Comparison of ENCODE assay signal across 39 mouse cellular contexts in the genomic region with DNA sequence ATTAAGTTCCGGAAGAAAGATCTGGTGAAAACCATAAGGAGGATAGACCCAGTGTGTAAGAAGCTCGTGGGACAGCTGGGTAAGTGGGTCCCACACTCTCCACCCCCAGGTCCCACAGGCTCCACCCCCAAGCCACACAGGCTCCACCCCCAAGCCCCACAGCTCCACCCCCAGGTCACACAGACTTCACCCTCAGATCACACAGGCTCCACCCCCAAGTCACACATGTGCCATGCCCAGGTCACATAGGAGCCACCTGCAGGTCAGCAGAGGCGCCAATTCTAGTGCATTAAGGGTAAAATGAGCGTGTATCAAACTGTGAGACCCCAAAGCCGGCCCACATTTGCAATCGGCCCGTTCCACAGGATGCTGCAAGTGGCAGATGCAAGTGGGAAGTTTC. TPM values are rescaled to one million over a fixed set of nuclear protein-coding genes. Genes with fewer than 3 reads are reported as not detected.
DNase-seq lines count a peak whose midpoint lies in the region; ATAC-seq and TF ChIP-seq lines count a peak whose summit lies in the region.
"Had no signal": no experiment of that assay in that cellular context is flagged by ENCODE, and none has a peak within 500 bp of the region (broad histone marks: within the 10 kb centered on the region; RNA-seq: fewer than 3 reads in every experiment).

No protein-coding gene starts in this region.

- H3K9me3 ChIP-seq in embryonic facial prominence, embryonic 14.5 days (ENCODE audit: control insufficient read depth, low read length) = no peaks in the 10 kb centered on the region
- no peaks in the 10 kb centered on the region for H3K9me3 ChIP-seq in embryonic facial prominence, embryonic 10.5 days
- H3K9me3 ChIP-seq in CH12.LX (replicated peaks; ENCODE audit: low read length) = no peaks in the 10 kb centered on the region
- H3K9me3 ChIP-seq in kidney, embryonic 15.5 days (replicated peaks) = no peaks in the 10 kb centered on the region
- H3K9me3 ChIP-seq in intestine, embryonic 16.5 days (ENCODE audit: control insufficient read depth, low read length) = no peaks in the 10 kb centered on the region
- H3K9me3 ChIP-seq: embryonic facial prominence, embryonic 13.5 days; hindbrain, embryonic 12.5 days; limb, embryonic 12.5 days; liver, embryonic 13.5 days; midbrain, embryonic 15.5 days; neural tube, embryonic 15.5 days had no signal

- WGBS in embryonic facial prominence, embryonic 14.5 days = 70% methylated on average over 7 of the region's 7 CpGs
- 78% methylated on average over 7 of the region's 7 CpGs for WGBS in embryonic facial prominence, embryonic 10.5 days
- 72% methylated on average over 7 of the region's 7 CpGs for WGBS in kidney, embryonic 15.5 days
- 80% methylated on average over 7 of the region's 7 CpGs for whole genome bisulfite sequencing in intestine, embryonic 16.5 days

- H3K79me2 ChIP-seq in CH12.LX (replicated peaks; ENCODE audit: control insufficient read depth, extremely low read depth, insufficient read depth, poor library complexity, severe bottlenecking) = no peaks in the 10 kb centered on the region

- in situ Hi-C loops in CH12.LX (cut with MboI; ENCODE audit: low pct_ligation_motif_present, low pct_unique_long_range_greater_than_20kb, low sequenced_read_pairs) = no loop called here

- H3K9ac ChIP-seq in embryonic facial prominence, embryonic 14.5 days (ENCODE audit: low read depth, low read length) = peak overlapping the region; percentile 19; the same call in 1 of the 2 replicates
- no peak overlapping the region for H3K9ac ChIP-seq in CH12.LX (ENCODE audit: insufficient read depth, low read depth)
- H3K9ac ChIP-seq in kidney, embryonic 15.5 days = no peak overlapping the region
- no peak overlapping the region for H3K9ac ChIP-seq in intestine, embryonic 16.5 days (ENCODE audit: low read depth, low read length)
- H3K9ac ChIP-seq: embryonic facial prominence, embryonic 13.5 days; hindbrain, embryonic 12.5 days; limb, embryonic 12.5 days; liver, embryonic 13.5 days; midbrain, embryonic 15.5 days; neural tube, embryonic 15.5 days had no signal

- no peaks in the 10 kb centered on the region for H3K36me3 ChIP-seq in embryonic facial prominence, embryonic 14.5 days (ENCODE audit: control insufficient read depth, insufficient read depth, low read length)
- H3K36me3 ChIP-seq in embryonic facial prominence, embryonic 10.5 days (replicated peaks) = no peaks in the 10 kb centered on the region
- peaks cover 0 to 29% of the 10 kb centered on the region in 2 experiments for H3K36me3 ChIP-seq in CH12.LX (replicated peaks in 1 of 2; ENCODE audit: control insufficient read depth in 1 of 2, insufficient read depth in 1 of 2, low read length in 1 of 2)
- H3K36me3 ChIP-seq in kidney, embryonic 15.5 days = no peaks in the 10 kb centered on the region
- H3K36me3 ChIP-seq in intestine, embryonic 16.5 days (ENCODE audit: control insufficient read depth, insufficient read depth, low read length) = no peaks in the 10 kb centered on the region
- H3K36me3 ChIP-seq: embryonic facial prominence, embryonic 13.5 days; hindbrain, embryonic 12.5 days; limb, embryonic 12.5 days; liver, embryonic 13.5 days; midbrain, embryonic 15.5 days; neural tube, embryonic 15.5 days had no signal

- no peaks in the 10 kb centered on the region for H3K4me1 ChIP-seq in embryonic facial prominence, embryonic 14.5 days (ENCODE audit: control insufficient read depth, insufficient read depth, low read length)
- peaks cover 13% of the 10 kb centered on the region for H3K4me1 ChIP-seq in embryonic facial prominence, embryonic 10.5 days
- H3K4me1 ChIP-seq in CH12.LX (ENCODE audit: control insufficient read depth in 1 of 2, insufficient read depth in 2 of 2) = peaks cover 6 to 26% of the 10 kb centered on the region in 2 experiments
- H3K4me1 ChIP-seq in kidney, embryonic 15.5 days = peaks cover 10% of the 10 kb centered on the region
- H3K4me1 ChIP-seq in intestine, embryonic 16.5 days (ENCODE audit: control insufficient read depth, insufficient read depth, low read length) = peaks cover 4% of the 10 kb centered on the region; the same call in 1 of the 2 replicates
- H3K4me1 ChIP-seq: liver, embryonic 13.5 days; midbrain, embryonic 15.5 days had no signal

- H3K4me2 ChIP-seq in embryonic facial prominence, embryonic 14.5 days (ENCODE audit: low read depth, low read length) = no peak overlapping the region
- no peak overlapping the region for H3K4me2 ChIP-seq in CH12.LX (ENCODE audit: insufficient read depth, low read depth, poor library complexity, severe bottlenecking)
- no peak overlapping the region for H3K4me2 ChIP-seq in kidney, embryonic 15.5 days
- no peak overlapping the region for H3K4me2 ChIP-seq in intestine, embryonic 16.5 days (ENCODE audit: low read depth, low read length)
- H3K4me2 ChIP-seq: embryonic facial prominence, embryonic 13.5 days; hindbrain, embryonic 12.5 days; limb, embryonic 12.5 days; liver, embryonic 13.5 days; midbrain, embryonic 15.5 days; neural tube, embryonic 15.5 days had no signal

- no peaks in the 10 kb centered on the region for H3K27me3 ChIP-seq in embryonic facial prominence, embryonic 14.5 days (replicated peaks; ENCODE audit: control insufficient read depth, insufficient read depth, low read length)
- H3K27me3 ChIP-seq in embryonic facial prominence, embryonic 10.5 days (replicated peaks; ENCODE audit: low read depth, poor library complexity, severe bottlenecking) = peaks cover 9% of the 10 kb centered on the region; the same call in 1 of the 2 replicates
- no peaks in the 10 kb centered on the region for H3K27me3 ChIP-seq in CH12.LX (replicated peaks)
- no peaks in the 10 kb centered on the region for H3K27me3 ChIP-seq in kidney, embryonic 15.5 days
- no peaks in the 10 kb centered on the region for H3K27me3 ChIP-seq in intestine, embryonic 16.5 days (replicated peaks; ENCODE audit: control insufficient read depth, insufficient read depth, low read length)
- H3K27me3 ChIP-seq: embryonic facial prominence, embryonic 13.5 days; limb, embryonic 12.5 days; liver, embryonic 13.5 days; midbrain, embryonic 15.5 days had no signal

- H3K4me3 ChIP-seq in embryonic facial prominence, embryonic 14.5 days (ENCODE audit: low read depth, low read length) = no peak overlapping the region
- H3K4me3 ChIP-seq in embryonic facial prominence, embryonic 10.5 days = no peak overlapping the region
- no peak overlapping the region for H3K4me3 ChIP-seq in CH12.LX (replicated peaks in 1 of 3; ENCODE audit: low read depth in 2 of 3, low read length in 2 of 3, poor library complexity in 1 of 3)
- no peak overlapping the region for H3K4me3 ChIP-seq in kidney, embryonic 15.5 days (replicated peaks)
- no peak overlapping the region for H3K4me3 ChIP-seq in intestine, embryonic 16.5 days (ENCODE audit: low read length)
- H3K4me3 ChIP-seq: embryonic facial prominence, embryonic 13.5 days; erythroblast, embryonic 14.5 days; hindbrain, embryonic 12.5 days; layer of hippocampus, adult 2 months; left cerebral cortex, adult 2 months; limb, embryonic 12.5 days; liver, embryonic 13.5 days; midbrain, embryonic 15.5 days; neural tube, embryonic 15.5 days had no signal

- DNase-seq in embryonic facial prominence, embryonic 14.5 days (ENCODE audit: low spot score) = no peak
- DNase-seq in embryonic facial prominence, embryonic 10.5 days (ENCODE audit: low spot score) = no peak
- peak; percentile 32 for DNase-seq in 416B (ENCODE audit: low read depth)
- DNase-seq in CH12.LX (ENCODE audit: extremely low read depth) = peak; percentile 54
- peak; percentile 18 for DNase-seq in WW6 (ENCODE audit: low read depth, low spot score)
- DNase-seq in heart, adult 9 months (ENCODE audit: low spot score in 2 of 2) = no peak
- DNase-seq: cerebellum, adult 8-10 months; embryo, embryonic 11 days; heart, postnatal 14 days; kidney, postnatal 36 days; liver, embryonic 13.5 days; lung, adult 2 months; lung, postnatal 10 days; retina, postnatal 1 day; right cerebral cortex, postnatal 14 days; spleen, adult 18-20 months; thymus, adult 18-20 months; thymus, postnatal 36 days had no signal

- ATAC-seq in embryonic facial prominence, embryonic 14.5 days (ENCODE audit: low read depth) = no peak
- ATAC-seq in kidney, embryonic 15.5 days (replicated peaks; ENCODE audit: low FRiP score) = no peak
- no peak for ATAC-seq in intestine, embryonic 16.5 days
- ATAC-seq: forebrain, embryonic 16.5 days; hindbrain, postnatal 0 days; intestine, postnatal 0 days; midbrain, embryonic 15.5 days had no signal

- TF ChIP-seq POLR2A in CH12.LX (IDR thresholded peaks at IDR 0.05; ENCODE audit: low read depth, low read length) = no peak

- TF ChIP-seq EP300 in CH12.LX (IDR thresholded peaks at IDR 0.05; ENCODE audit: low read length) = no peak

- dilution Hi-C loops in CH12.LX (cut with MboI; ENCODE audit: extremely low pct_ligation_motif_present, extremely low pct_unique_long_range_greater_than_20kb, low sequenced_read_pairs) = no loop called here

- peak in 1 of 2 experiments; percentile 32; a peak in 2 of 4 replicates for TF ChIP-seq CTCF in CH12.LX (conservative IDR thresholded peaks at IDR 0.05 in 1 of 2, IDR thresholded peaks at IDR 0.05 in 1 of 2; ENCODE audit: low read depth in 2 of 2, low read length in 2 of 2)

- H3K27ac ChIP-seq in embryonic facial prominence, embryonic 14.5 days (replicated peaks; ENCODE audit: low read depth, low read length) = no peak overlapping the region
- H3K27ac ChIP-seq in embryonic facial prominence, embryonic 10.5 days (replicated peaks) = no peak overlapping the region
- no peak overlapping the region for H3K27ac ChIP-seq in CH12.LX (ENCODE audit: insufficient read depth, low read depth)
- no peak overlapping the region for H3K27ac ChIP-seq in kidney, embryonic 15.5 days
- no peak overlapping the region for H3K27ac ChIP-seq in intestine, embryonic 16.5 days (ENCODE audit: low read length)
- H3K27ac ChIP-seq: embryonic facial prominence, embryonic 13.5 days; hindbrain, embryonic 12.5 days; hindbrain, postnatal 0 days; layer of hippocampus, adult 2 months; left cerebral cortex, adult 2 months; limb, embryonic 12.5 days; liver, embryonic 13.5 days; macrophage; midbrain, embryonic 15.5 days; neural tube, embryonic 15.5 days; stomach, postnatal 0 days had no signal

- TF ChIP-seq RAD21 in CH12.LX (IDR thresholded peaks at IDR 0.05; ENCODE audit: low read depth, low read length) = no peak

RNA-seq across cellular contexts. Expression of a gene that starts 27.1 kb away (rescaled TPM):
- 0.97 and 1.1 TPM in 2 replicates for polyA plus RNA-seq in embryonic facial prominence, embryonic 14.5 days (2014; fragmentation: Nextera tagmentation; extraction: Ambion mirVana)
- 1.00 and 1.1 TPM in 2 replicates for polyA plus RNA-seq in embryonic facial prominence, embryonic 10.5 days (2016; fragmentation: Nextera tagmentation; extraction: Ambion mirVana)
- total RNA-seq in CH12.LX (2012; rRNA removed) (not detected in 2 replicates), CH12.LX (2014; rRNA removed) (not detected in 2 replicates)
- polyA plus RNA-seq in CH12.LX (2012; ENCODE audit: insufficient read length, low read depth) = 0.23 and 0.34 TPM in 2 replicates
- not detected in 2 replicates for polyA plus RNA-seq in kidney, embryonic 15.5 days (2015; fragmentation: Nextera tagmentation; extraction: Ambion mirVana)
- polyA plus RNA-seq in intestine, embryonic 16.5 days (2015; fragmentation: Nextera tagmentation; extraction: Ambion mirVana) = not detected in 2 replicates
- total RNA-seq: adrenal gland, adult 18-20 months; adrenal gland, postnatal 4 days; gastrocnemius, adult 8-10 months; heart, adult 8-10 months; heart, postnatal 14 days; layer of hippocampus, adult 2 months; left cerebral cortex, adult 2 months; left cerebral cortex, postnatal 25 days had no signal
- polyA plus RNA-seq: erythroblast, embryonic 14.5 days; heart, embryonic 14.5 days; intestine, postnatal 0 days; limb, embryonic 12.5 days; liver, embryonic 13.5 days; macrophage; neural tube, embryonic 15.5 days; stomach, postnatal 0 days had no signal

RNA-seq across cellular contexts. Expression of a gene that starts 42.5 kb away (rescaled TPM):
- 3.0 and 3.8 TPM in 2 replicates for polyA plus RNA-seq in embryonic facial prominence, embryonic 14.5 days (2014; fragmentation: Nextera tagmentation; extraction: Ambion mirVana)
- polyA plus RNA-seq in embryonic facial prominence, embryonic 10.5 days (2016; fragmentation: Nextera tagmentation; extraction: Ambion mirVana) = 0.94 and 1.2 TPM in 2 replicates
- 3.9 and 4.4 TPM in 2 replicates for total RNA-seq in CH12.LX (2012; rRNA removed)
- total RNA-seq in CH12.LX (2014; rRNA removed) = 1.1 and 1.3 TPM in 2 replicates
- polyA plus RNA-seq in CH12.LX (2012; ENCODE audit: insufficient read length, low read depth) = 1.8 and 2.6 TPM in 2 replicates
- polyA plus RNA-seq in kidney, embryonic 15.5 days (2015; fragmentation: Nextera tagmentation; extraction: Ambion mirVana) = 1.5 and 2.2 TPM in 2 replicates
- polyA plus RNA-seq in intestine, embryonic 16.5 days (2015; fragmentation: Nextera tagmentation; extraction: Ambion mirVana) = 5.1 and 5.9 TPM in 2 replicates
- total RNA-seq: gastrocnemius, adult 8-10 months; hindbrain, postnatal 0 days had no signal
- polyA plus RNA-seq: erythroblast, embryonic 14.5 days had no signal

Comparison
In these comparisons a context has a peak if more than half of its experiments do, and no peak if none do; other contexts are left out.
1. DNase-seq: peak in 416B (single experiment), CH12.LX (single experiment) and WW6 (single experiment); none in embryonic facial prominence, embryonic 14.5 days (single experiment), embryonic facial prominence, embryonic 10.5 days (single experiment) and heart, adult 9 months (0 of 2).